Mouse (Mus musculus): Measurements from ENCODE around the gene Pkdcc. TPM values are rescaled to one million over a fixed set of nuclear protein-coding genes. Genes with fewer than 3 reads are reported as not detected.

Pkdcc gene
- total RNA-seq, 2 experiments from 2014 or later = 14.0 to 14.4 TPM

- intact Hi-C loops (cut with DNase I) = no loop called here
- DNase-seq (ENCODE audit: low spot score in 2 of 2) = no peak
Observed at GRCm38 (mm10) chr17:83238123-83239058, 23.3 kb downstream of the Pkdcc start.

GRCm38 (mm10) chr17:83244502-83244901 lies 29.4 kb downstream of the Pkdcc start:
- DNase-seq (ENCODE audit: low spot score in 2 of 2) = no peak
- intact Hi-C loops (cut with DNase I) = no loop called here

GRCm38 (mm10) chr17:83245460-83245859 lies 30.4 kb downstream of the Pkdcc start:
- intact Hi-C loops (cut with DNase I) = no loop called here
- no peak for DNase-seq (ENCODE audit: low spot score in 2 of 2)

- DNase-seq (ENCODE audit: low spot score in 2 of 2) = no peak
- intact Hi-C loops (cut with DNase I) = no loop called here
Observed at GRCm38 (mm10) chr17:83246090-83246489, 31.0 kb downstream of the Pkdcc start.

GRCm38 (mm10) chr17:83247176-83247575 lies 32.1 kb downstream of the Pkdcc start:
- no peak for DNase-seq (ENCODE audit: low spot score in 2 of 2)
- intact Hi-C loops (cut with DNase I) = no loop called here

GRCm38 (mm10) chr17:83248467-83248866 lies 33.4 kb downstream of the Pkdcc start:
- DNase-seq (ENCODE audit: low spot score in 2 of 2) = no peak
- intact Hi-C loops (cut with DNase I) = no loop called here

GRCm38 (mm10) chr17:83250903-83251526 lies 35.9 kb downstream of the Pkdcc start:
- DNase-seq (ENCODE audit: low spot score in 2 of 2) = no peak
- intact Hi-C loops (cut with DNase I) = loop anchor here (5.0 kb wide), 1 partner anchor 224 kb away; no protein-coding TSS in a partner anchor

- DNase-seq (ENCODE audit: low spot score in 2 of 2) = peak; percentile 71 to 73
- intact Hi-C loops (cut with DNase I) = loop anchor here (5.0 kb wide), 1 partner anchor 226 kb away; no protein-coding TSS in a partner anchor
Observed at GRCm38 (mm10) chr17:83253051-83253649, 38.1 kb downstream of the Pkdcc start.

GRCm38 (mm10) chr17:83267202-83268128 lies 52.4 kb downstream of the Pkdcc start:
- intact Hi-C loops (cut with DNase I) = no loop called here
- DNase-seq (ENCODE audit: low spot score in 2 of 2) = peak; percentile 89 to 98

- peak; percentile 69 to 74 for DNase-seq (ENCODE audit: low spot score in 2 of 2)
- intact Hi-C loops (cut with DNase I) = loop anchor here (5.0 to 10.0 kb wide), 3 partner anchors 171 to 463 kb away; no protein-coding TSS in a partner anchor
Observed at GRCm38 (mm10) chr17:83271509-83271908, 56.4 kb downstream of the Pkdcc start.

- no peak for DNase-seq (ENCODE audit: low spot score in 2 of 2)
- intact Hi-C loops (cut with DNase I) = loop anchor here (5.0 to 10.0 kb wide), 3 partner anchors 170 to 462 kb away; no protein-coding TSS in a partner anchor
Observed at GRCm38 (mm10) chr17:83272641-83273040, 57.5 kb downstream of the Pkdcc start.

- DNase-seq (ENCODE audit: low spot score in 2 of 2) = no peak
- intact Hi-C loops (cut with DNase I) = loop anchor here (2.0 to 10.0 kb wide), 5 partner anchors 169 to 577 kb away; no protein-coding TSS in a partner anchor
Observed at GRCm38 (mm10) chr17:83273636-83274035, 58.5 kb downstream of the Pkdcc start.

GRCm38 (mm10) chr17:83274101-83274500 lies 59.0 kb downstream of the Pkdcc start:
- intact Hi-C loops (cut with DNase I) = loop anchor here (2.0 to 10.0 kb wide), 5 partner anchors 168 to 577 kb away; no protein-coding TSS in a partner anchor
- DNase-seq (ENCODE audit: low spot score in 2 of 2) = no peak

Other genes with a start within 250 kb of the Pkdcc start
- gene Eml4, start 135.6 kb downstream of the Pkdcc start, total RNA-seq (2021) = 10 to 100 TPM; 24.1 to 25.1 TPM